Mouse (Mus musculus): ENCODE measurements at regions not wholly inside any gene's neighbourhood (a gene's known extent, or its start where the extent isn't known, plus 50 kb on each side); places are given as distances from the start of the nearest gene placed in this dataset.

- TF ChIP-seq POLR2A (IDR thresholded peaks at IDR 0.05; ENCODE audit: borderline replicate concordance, extremely low read depth, low read depth, low read length): no peak
- TF ChIP-seq CTCF (IDR thresholded peaks at IDR 0.05; ENCODE audit: insufficient read depth, low read length): no peak
Observed at GRCm38 (mm10) chr8:6550965-6551364, 1445.8 kb upstream of the Slc10a2 start.

Measured in lung, adult 2 months (tissue).